Mouse (Mus musculus): ENCODE data around the gene Raly. TPM values are rescaled to one million over a fixed set of nuclear protein-coding genes. Genes with fewer than 3 reads are reported as not detected.
"Not testable (repeated sequence)": the region's sequence is repeated elsewhere in the genome, so short reads cannot be mapped to it uniquely, and the experiment has no call there.

Raly gene
- total RNA-seq, 2 experiments from 2014 or later = 93.6 to 104 TPM

GRCm38 (mm10) chr2:154905796-154906195 lies 114.9 kb downstream of the Raly start:
- DNase-seq (ENCODE audit: extremely low spot score in 1 of 2, low spot score in 2 of 2) = no peak
- intact Hi-C loops (cut with DNase I) = loop anchor here (5.0 kb wide), 1 partner anchor 42 kb away; no protein-coding TSS in a partner anchor

GRCm38 (mm10) chr2:154908223-154908622 lies 117.3 kb downstream of the Raly start:
- intact Hi-C loops (cut with DNase I) = loop anchor here (5.0 kb wide), 1 partner anchor 39 kb away; no protein-coding TSS in a partner anchor
- not testable (repeated sequence) for DNase-seq (ENCODE audit: extremely low spot score in 1 of 2, low spot score in 2 of 2)

- intact Hi-C loops (cut with DNase I) = loop anchor here (5.0 kb wide), 1 partner anchor 38 kb away; no protein-coding TSS in a partner anchor
- DNase-seq (ENCODE audit: extremely low spot score in 1 of 2, low spot score in 2 of 2) = no peak
Measured at GRCm38 (mm10) chr2:154909789-154910188, 118.9 kb downstream of the Raly start.

- intact Hi-C loops (cut with DNase I) = no loop called here
Measured at GRCm38 (mm10) chr2:154915922-154916541, 125.1 kb downstream of the Raly start.

GRCm38 (mm10) chr2:154916547-154916946 lies 125.7 kb downstream of the Raly start:
- intact Hi-C loops (cut with DNase I) = no loop called here
- DNase-seq (ENCODE audit: extremely low spot score in 1 of 2, low spot score in 2 of 2) = no peak

More at GRCm38 (mm10) chr2:154915922-154916541, 125.1 kb downstream of the Raly start:
- no peak for DNase-seq (ENCODE audit: extremely low spot score in 1 of 2, low spot score in 2 of 2)

Other genes starting within 250 kb of the Raly start
- gene 1700003F12Rik, start 244.0 kb upstream of the Raly start, total RNA-seq (2021) = under 1 TPM in 1 of 2 experiments, not detected in 1; 0.71 TPM
- not detected for gene Actl10, start 239.3 kb upstream of the Raly start, total RNA-seq (2021)
- gene Necab3, start 232.2 kb upstream of the Raly start, total RNA-seq (2021) = 10 to 100 TPM; 59.5 to 63.2 TPM
- gene E2f1, start 221.2 kb upstream of the Raly start, total RNA-seq (2021) = 10 to 100 TPM; 12.2 to 12.6 TPM
- 10 to 100 TPM; 17.4 to 18.6 TPM for gene Pxmp4, start 187.4 kb upstream of the Raly start, total RNA-seq (2021)
- 10 to 100 TPM; 14.3 to 14.7 TPM for gene Zfp341, start 177.8 kb upstream of the Raly start, total RNA-seq (2021)
- gene 4930519P11Rik, start 177.7 kb upstream of the Raly start, total RNA-seq (2021) = not detected
- gene Chmp4b, start 139.4 kb upstream of the Raly start, total RNA-seq (2021) = 100 to 1,000 TPM; 203 to 210 TPM
- not detected for gene Gm14214, start 21.1 kb upstream of the Raly start, total RNA-seq (2021)
- gene a, start 306 bp downstream of the Raly start, total RNA-seq (2021) = under 1 TPM in 1 of 2 experiments, not detected in 1; 0.77 TPM
- gene Eif2s2, start 101.8 kb downstream of the Raly start, total RNA-seq (2021) = 10 to 100 TPM; 75.2 to 75.8 TPM
- gene Gm14226, start 227.2 kb downstream of the Raly start, total RNA-seq (2021) = under 1 TPM; 0.11 to 0.16 TPM